Mouse (Mus musculus): ENCODE results near the gene Rps10. TPM values are rescaled to one million over a fixed set of nuclear protein-coding genes. Genes with fewer than 3 reads are reported as not detected.
A peak's percentile ranks its signal among the peaks of the same experiment; 100 is the strongest.

Gene Rps10
- polyA plus RNA-seq, 1 experiment: 1,308 TPM

DNA sequence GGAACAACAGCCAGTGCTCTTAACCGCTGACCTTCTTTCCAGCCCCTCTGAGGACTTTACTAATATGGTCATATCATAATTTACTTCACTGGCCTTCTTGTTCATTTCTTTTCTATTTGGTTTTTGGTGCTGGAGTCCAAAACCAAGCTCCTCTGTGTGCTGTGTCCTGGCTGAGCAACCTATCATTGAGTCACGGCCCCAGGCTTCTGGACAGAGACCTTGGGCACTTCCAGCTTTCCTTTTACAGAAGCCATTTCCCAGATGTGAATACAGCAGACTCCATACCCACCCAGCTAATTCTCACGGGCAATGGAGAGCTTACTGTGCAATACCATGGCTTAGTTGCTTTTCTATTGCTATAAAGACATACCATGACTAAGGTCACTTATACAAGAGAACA is 36.2 kb downstream of the Rps10 start:
- H3K36me3 ChIP-seq (ENCODE audit: control insufficient read depth, insufficient read depth, low read length): peaks cover 8% of the 10 kb centered on the region
- H3K4me3 ChIP-seq (ENCODE audit: low read depth, low read length): no peak overlapping the region
- H3K4me1 ChIP-seq (ENCODE audit: control insufficient read depth, insufficient read depth, insufficient read length, low read length): no peaks in the 10 kb centered on the region
- TF ChIP-seq CTCF (IDR thresholded peaks at IDR 0.05; ENCODE audit: extremely low read depth, insufficient read length, insufficient replicate concordance, low read depth, low read length) (no peak), POLR2A (IDR thresholded peaks at IDR 0.05; ENCODE audit: low read depth, low read length) (no peak)
- 77% methylated on average over 3 of the region's 3 CpGs for WGBS
- H3K27ac ChIP-seq (ENCODE audit: insufficient read depth, low read depth, low read length): no peak overlapping the region
- no peaks in the 10 kb centered on the region for H3K27me3 ChIP-seq (ENCODE audit: control insufficient read depth, insufficient read depth, low read length)

DNA sequence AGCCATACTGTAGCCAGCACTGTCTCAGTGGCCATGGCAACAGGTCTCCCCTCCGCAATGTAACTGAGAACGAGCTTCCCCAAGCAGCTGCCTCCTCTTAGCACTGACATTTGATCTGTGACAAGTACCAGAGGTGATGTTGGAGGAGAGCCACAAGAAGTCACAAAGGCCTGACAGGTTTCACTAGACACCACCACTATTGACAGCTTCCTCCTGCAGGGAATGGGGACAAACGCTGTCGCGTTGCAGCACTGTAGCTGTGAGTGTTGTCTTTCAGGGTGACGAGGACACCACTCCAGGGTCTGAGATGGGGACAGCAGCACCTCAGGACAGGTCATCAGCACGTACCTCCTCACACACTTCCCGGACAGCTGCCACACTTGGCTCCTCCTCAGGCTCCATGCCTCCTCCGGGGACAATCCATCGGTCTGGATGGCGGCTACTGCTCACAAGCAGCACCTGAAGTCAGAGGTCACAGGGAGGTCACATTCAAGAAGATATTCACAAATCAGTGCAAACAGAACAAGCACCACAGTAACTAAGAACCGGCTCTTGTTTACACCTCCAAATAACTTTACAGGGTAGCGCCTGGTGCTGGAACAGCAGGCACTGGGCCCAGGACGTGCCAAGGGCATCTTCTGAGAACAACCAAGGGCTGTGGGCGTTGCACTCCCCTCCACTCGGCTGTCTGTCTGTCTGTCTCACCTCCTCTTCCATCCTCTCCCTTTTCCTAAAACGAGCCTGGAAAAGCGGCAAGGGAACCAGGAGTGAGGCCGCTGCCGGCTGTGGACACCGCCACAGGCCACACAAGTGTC is 39.9 kb downstream of the Rps10 start:
- Histone ChIP-seq H3K27ac (ENCODE audit: insufficient read depth, low read depth, low read length) (no peak overlapping the region), H3K4me1 (ENCODE audit: control insufficient read depth, insufficient read depth, insufficient read length, low read length) (peaks cover 4% of the 10 kb centered on the region), H3K36me3 (ENCODE audit: control insufficient read depth, insufficient read depth, low read length) (peaks cover 18% of the 10 kb centered on the region), H3K27me3 (ENCODE audit: control insufficient read depth, insufficient read depth, low read length) (no peaks in the 10 kb centered on the region), H3K4me3 (ENCODE audit: low read depth, low read length) (no peak overlapping the region)
- WGBS: 74% methylated on average over 21 of the region's 21 CpGs
- no peak for TF ChIP-seq POLR2A (IDR thresholded peaks at IDR 0.05; ENCODE audit: low read depth, low read length)
- TF ChIP-seq CTCF (IDR thresholded peaks at IDR 0.05; ENCODE audit: extremely low read depth, insufficient read length, insufficient replicate concordance, low read depth, low read length): no peak

DNA sequence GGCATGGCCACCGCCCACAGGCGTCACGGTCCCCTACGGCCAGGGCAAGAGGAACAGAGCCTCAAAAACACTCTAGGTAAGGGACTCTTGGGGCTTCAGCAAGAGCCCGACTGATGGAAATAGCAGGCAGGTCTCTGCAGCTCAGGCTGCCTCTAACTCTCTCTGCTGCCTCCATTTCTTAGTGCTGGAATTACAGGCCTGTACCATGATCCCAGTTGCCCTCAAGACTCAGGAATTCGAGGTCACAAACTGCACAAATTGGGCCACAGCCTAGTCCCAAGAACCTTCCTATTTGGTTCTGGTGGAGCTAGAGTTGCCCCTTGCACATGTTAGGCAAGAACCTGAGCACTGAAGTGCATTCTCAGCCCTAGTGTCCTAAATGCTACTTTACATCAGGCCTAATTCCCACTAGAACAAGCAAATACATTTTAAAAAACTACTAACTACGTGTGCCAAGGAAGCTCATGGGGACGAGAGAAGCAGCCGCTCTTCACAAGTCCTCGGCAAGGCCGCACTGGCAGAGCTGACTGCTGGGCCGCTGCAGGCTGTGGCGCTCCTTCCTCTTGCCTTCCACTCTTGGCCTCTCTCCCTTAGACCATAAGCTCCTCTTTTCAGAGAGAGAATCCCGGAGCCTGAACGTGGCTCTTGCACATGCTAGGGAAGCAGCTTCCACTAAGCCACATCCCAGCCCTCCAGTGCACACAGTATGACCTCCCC is 40.7 kb downstream of the Rps10 start:
- 83% methylated on average over 15 of the region's 15 CpGs for WGBS

DNA sequence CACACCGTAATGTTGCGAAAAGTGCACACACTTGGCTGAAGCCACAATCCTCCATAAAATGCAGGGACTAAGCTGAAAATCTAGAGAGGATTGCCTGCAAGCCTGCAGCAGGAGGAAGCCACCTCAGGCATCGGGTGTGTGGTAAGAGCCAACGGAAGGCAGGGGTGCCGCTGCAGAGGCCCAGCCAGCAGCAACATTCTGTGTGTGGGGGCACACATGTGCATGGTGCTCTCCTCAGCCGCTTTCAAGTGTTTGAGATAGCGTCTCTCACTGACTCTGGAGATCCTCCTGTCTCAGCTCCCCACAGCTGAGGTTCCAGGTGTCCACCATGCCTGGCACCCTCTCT is 43.9 kb downstream of the Rps10 start:
- Histone ChIP-seq H3K36me3 (ENCODE audit: control insufficient read depth, insufficient read depth, low read length) (peaks cover 23% of the 10 kb centered on the region), H3K4me1 (ENCODE audit: control insufficient read depth, insufficient read depth, insufficient read length, low read length) (peaks cover 9% of the 10 kb centered on the region), H3K4me3 (ENCODE audit: low read depth, low read length) (no peak overlapping the region), H3K27me3 (ENCODE audit: control insufficient read depth, insufficient read depth, low read length) (no peaks in the 10 kb centered on the region), H3K27ac (ENCODE audit: insufficient read depth, low read depth, low read length) (no peak overlapping the region)
- TF ChIP-seq CTCF (IDR thresholded peaks at IDR 0.05; ENCODE audit: extremely low read depth, insufficient read length, insufficient replicate concordance, low read depth, low read length) (no peak), POLR2A (IDR thresholded peaks at IDR 0.05; ENCODE audit: low read depth, low read length) (no peak)
- 94% methylated on average over 7 of the region's 7 CpGs for WGBS

More for the DNA sequence above, 40.7 kb downstream of the Rps10 start:
- Histone ChIP-seq H3K36me3 (ENCODE audit: control insufficient read depth, insufficient read depth, low read length) (peaks cover 18% of the 10 kb centered on the region), H3K27me3 (ENCODE audit: control insufficient read depth, insufficient read depth, low read length) (no peaks in the 10 kb centered on the region), H3K4me1 (ENCODE audit: control insufficient read depth, insufficient read depth, insufficient read length, low read length) (peaks cover 6% of the 10 kb centered on the region), H3K4me3 (ENCODE audit: low read depth, low read length) (no peak overlapping the region), H3K27ac (ENCODE audit: insufficient read depth, low read depth, low read length) (no peak overlapping the region)
- TF ChIP-seq CTCF (IDR thresholded peaks at IDR 0.05; ENCODE audit: extremely low read depth, insufficient read length, insufficient replicate concordance, low read depth, low read length): no peak
- no peak for TF ChIP-seq POLR2A (IDR thresholded peaks at IDR 0.05; ENCODE audit: low read depth, low read length)

DNA sequence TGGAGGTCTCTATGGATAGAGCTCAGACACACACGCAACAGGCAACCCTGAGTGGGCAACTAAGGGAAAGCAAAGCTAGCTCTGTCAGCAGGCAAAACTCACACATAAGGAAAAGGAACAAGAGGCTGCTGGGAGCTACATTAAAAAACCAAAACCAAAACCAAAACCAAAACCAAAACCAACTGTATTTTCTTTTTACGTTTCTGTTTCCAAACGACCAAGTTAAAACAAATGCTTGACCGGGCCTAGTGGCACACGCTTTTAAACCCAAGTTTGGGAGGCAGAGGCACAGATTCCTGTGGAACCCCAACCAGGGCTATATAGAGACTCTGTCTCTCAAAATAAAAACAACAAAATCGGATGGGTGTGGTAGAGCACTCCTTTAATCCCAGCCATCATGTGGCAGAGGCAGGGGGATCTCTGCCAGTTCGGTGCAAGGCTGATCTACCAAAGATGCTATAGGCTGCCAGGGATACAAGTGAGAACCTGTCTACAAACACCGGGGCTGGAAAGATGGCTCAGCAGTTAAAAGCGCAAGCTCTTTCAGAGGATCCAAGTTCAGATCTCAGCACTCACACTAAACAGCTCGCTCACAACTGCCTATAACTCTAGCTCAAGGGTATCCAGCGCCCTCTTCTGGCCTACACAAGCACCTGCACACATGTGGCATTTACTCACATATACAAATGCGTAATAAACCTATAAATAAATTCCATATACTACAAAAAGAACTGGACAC is 44.5 kb downstream of the Rps10 start:
- H3K27me3 ChIP-seq (ENCODE audit: control insufficient read depth, insufficient read depth, low read length): no peaks in the 10 kb centered on the region
- TF ChIP-seq CTCF (IDR thresholded peaks at IDR 0.05; ENCODE audit: extremely low read depth, insufficient read length, insufficient replicate concordance, low read depth, low read length) (peak; percentile 43; the same call in 1 of the 2 replicates), POLR2A (IDR thresholded peaks at IDR 0.05; ENCODE audit: low read depth, low read length) (no peak)
- H3K27ac ChIP-seq (ENCODE audit: insufficient read depth, low read depth, low read length): peak overlapping the region; percentile 71
- peaks cover 9% of the 10 kb centered on the region for H3K4me1 ChIP-seq (ENCODE audit: control insufficient read depth, insufficient read depth, insufficient read length, low read length)
- no peak overlapping the region; the same call in 1 of the 2 replicates for H3K4me3 ChIP-seq (ENCODE audit: low read depth, low read length)
- H3K36me3 ChIP-seq (ENCODE audit: control insufficient read depth, insufficient read depth, low read length): peaks cover 23% of the 10 kb centered on the region
- 62% methylated on average over 12 of the region's 12 CpGs for WGBS

DNA sequence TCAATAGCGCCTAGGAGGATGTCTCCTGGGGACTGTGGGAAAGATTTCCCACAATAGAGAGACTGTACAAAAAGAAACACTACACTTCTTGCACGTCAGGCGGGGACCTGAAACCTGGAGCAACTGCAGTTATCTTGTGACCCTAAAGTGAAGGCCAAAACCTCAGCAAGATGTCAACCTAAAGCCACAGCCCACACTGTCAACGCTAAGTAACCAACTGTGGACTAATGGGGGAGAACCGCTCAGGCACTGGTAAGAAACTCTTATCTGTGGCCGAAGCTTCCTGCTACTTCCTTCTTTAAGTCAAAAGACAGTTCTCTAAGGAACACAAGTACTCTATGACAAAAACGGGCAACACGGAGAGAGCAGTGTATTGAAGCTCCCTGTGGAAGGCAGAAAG is 48.2 kb downstream of the Rps10 start:
- no peak overlapping the region for H3K4me3 ChIP-seq (ENCODE audit: low read depth, low read length)
- H3K4me1 ChIP-seq (ENCODE audit: control insufficient read depth, insufficient read depth, insufficient read length, low read length): peaks cover 9% of the 10 kb centered on the region
- no peak overlapping the region for H3K27ac ChIP-seq (ENCODE audit: insufficient read depth, low read depth, low read length)
- no peaks in the 10 kb centered on the region for H3K27me3 ChIP-seq (ENCODE audit: control insufficient read depth, insufficient read depth, low read length)
- 75% methylated on average over 8 of the region's 8 CpGs for WGBS
- TF ChIP-seq POLR2A (IDR thresholded peaks at IDR 0.05; ENCODE audit: low read depth, low read length): no peak
- TF ChIP-seq CTCF (IDR thresholded peaks at IDR 0.05; ENCODE audit: extremely low read depth, insufficient read length, insufficient replicate concordance, low read depth, low read length): no peak
- H3K36me3 ChIP-seq (ENCODE audit: control insufficient read depth, insufficient read depth, low read length): peaks cover 9% of the 10 kb centered on the region; the same call in 1 of the 2 replicates

Measured in small intestine, adult 2 months (tissue).